Mouse (Mus musculus) ES-E14 (cell line): ENCODE measurements around the gene Ebf1. TPM values are rescaled to one million over a fixed set of nuclear protein-coding genes. Genes with fewer than 3 reads are reported as not detected.

Experiments
- DNase-seq: peaks from one replicate; pipeline ENCODE4 v3.0.0-alpha.2; 2013; ENCODE audit warnings: low read depth, low spot score
- H3K27ac ChIP-seq: 2 replicates; pipeline ENCODE4 v1.5.1; 2012; ENCODE audit warnings: low read depth, mild to moderate bottlenecking, low read length, moderate library complexity, mixed read lengths; ENCODE audit not compliant: poor library complexity, insufficient read depth, severe bottlenecking
- H3K36me3 ChIP-seq: 2 replicates; pipeline ENCODE4 v1.6.1; 2012; ENCODE audit warnings: mild to moderate bottlenecking, low read length, moderate library complexity, mixed read lengths; ENCODE audit not compliant: control insufficient read depth, poor library complexity, insufficient read depth, severe bottlenecking
- H3K4me1 ChIP-seq, 2 experiments: fragments of 150-350 bp in 1 of 2; sonication (generic) in 1 of 2; 2 replicates each; pipeline ENCODE4 v1.6.1; 2012; ENCODE audit warnings: low read length in 2 of 2, mild to moderate bottlenecking in 1 of 2, mixed read lengths in 1 of 2; ENCODE audit not compliant: control insufficient read depth in 2 of 2, insufficient read depth in 2 of 2, poor library complexity in 1 of 2
- H3K4me3 ChIP-seq, 2 experiments: fragments of 150-350 bp in 1 of 2; sonication (generic) in 1 of 2; 2 replicates each; pipeline ENCODE4 v1.5.1; 2012; ENCODE audit warnings: low read length in 2 of 2, low read depth in 1 of 2, mild to moderate bottlenecking in 1 of 2, mixed read lengths in 1 of 2; ENCODE audit not compliant: insufficient read depth in 1 of 2, poor library complexity in 1 of 2, severe bottlenecking in 1 of 2
- H3K9ac ChIP-seq: 2 replicates; pipeline ENCODE4 v1.6.1; 2012; ENCODE audit warnings: low read depth, mild to moderate bottlenecking, low read length, mixed read lengths; ENCODE audit not compliant: poor library complexity, insufficient read depth, severe bottlenecking
- H3K9me3 ChIP-seq: fragments of 150-350 bp; sonication (generic); 2 replicates; pipeline ENCODE4 v1.6.1; 2012; ENCODE audit warnings: low read depth, mild to moderate bottlenecking, low read length; ENCODE audit not compliant: control insufficient read depth, insufficient read depth
- CHD2 ChIP-seq: IDR thresholded peaks from 2 replicates; pipeline ENCODE4 v1.6.1; 2014; ENCODE audit warnings: mild to moderate bottlenecking, low read depth, low read length, inconsistent platforms
- HCFC1 ChIP-seq: IDR thresholded peaks from 2 replicates; pipeline ENCODE4 v1.6.1; 2012; ENCODE audit warnings: low read length, inconsistent platforms, borderline replicate concordance; ENCODE audit not compliant: insufficient read depth
- MAFK ChIP-seq: IDR thresholded peaks from 2 replicates; pipeline ENCODE4 v1.6.1; 2014; ENCODE audit warnings: mild to moderate bottlenecking, low read depth, low read length, inconsistent platforms; ENCODE audit not compliant: insufficient read depth
- ZC3H11A ChIP-seq: IDR thresholded peaks from 2 replicates; pipeline ENCODE4 v1.6.1; 2012; ENCODE audit warnings: low read depth, mild to moderate bottlenecking, inconsistent platforms, low read length, borderline replicate concordance
- ZNF384 ChIP-seq: IDR thresholded peaks from 2 replicates; pipeline ENCODE4 v1.6.1; 2012; ENCODE audit warnings: low read depth, low read length, inconsistent platforms
- in situ Hi-C, 2 experiments: fragments of 600-800 bp; cut with MboI; formaldehyde crosslinking; loops; one replicate each; pipeline ENCODE4 v1.15.1; 2025; ENCODE audit warnings: low sequenced_read_pairs in 2 of 2, inconsistent platforms in 1 of 2; ENCODE audit not compliant: unreplicated experiment in 2 of 2
- total RNA-seq: library from RNA; depleted of rRNA; stranded (reverse); fragments of 300-350 nt; gene quantifications from 2 replicates; pipeline ENCODE4 v1.2.3, GENCODE M21; 2012

The Ebf1 gene
- total RNA-seq, 1 experiment = 3.2 TPM

GRCm38 (mm10) chr11:44632064-44632968, 15.2 kb downstream of the Ebf1 start:
- H3K36me3 ChIP-seq = no peaks in the 10 kb centered on the region
- TF ChIP-seq ZNF384 (no peak), CHD2 (no peak)
- H3K4me1 ChIP-seq = no peaks in the 10 kb centered on the region
- H3K27ac ChIP-seq = no peak overlapping the region
- in situ Hi-C loops = no loop called here
- H3K9ac ChIP-seq = no peak overlapping the region
- no peaks in the 10 kb centered on the region for H3K9me3 ChIP-seq
- no peak for DNase-seq
- peak overlapping the region in 1 of 2 experiments; percentile 26; a peak in 2 of 4 replicates for H3K4me3 ChIP-seq

GRCm38 (mm10) chr11:44633001-44633693, 16.0 kb downstream of the Ebf1 start:
- DNase-seq = no peak
- no peaks in the 10 kb centered on the region for H3K4me1 ChIP-seq
- H3K4me3 ChIP-seq = no peak overlapping the region
- in situ Hi-C loops = no loop called here
- no peaks in the 10 kb centered on the region for H3K9me3 ChIP-seq
- H3K36me3 ChIP-seq = no peaks in the 10 kb centered on the region
- H3K27ac ChIP-seq = no peak overlapping the region
- TF ChIP-seq MAFK = no peak
- no peak for TF ChIP-seq HCFC1
- TF ChIP-seq ZC3H11A = no peak
- no peak for TF ChIP-seq CHD2
- no peak for TF ChIP-seq ZNF384
- H3K9ac ChIP-seq = no peak overlapping the region

DNA sequence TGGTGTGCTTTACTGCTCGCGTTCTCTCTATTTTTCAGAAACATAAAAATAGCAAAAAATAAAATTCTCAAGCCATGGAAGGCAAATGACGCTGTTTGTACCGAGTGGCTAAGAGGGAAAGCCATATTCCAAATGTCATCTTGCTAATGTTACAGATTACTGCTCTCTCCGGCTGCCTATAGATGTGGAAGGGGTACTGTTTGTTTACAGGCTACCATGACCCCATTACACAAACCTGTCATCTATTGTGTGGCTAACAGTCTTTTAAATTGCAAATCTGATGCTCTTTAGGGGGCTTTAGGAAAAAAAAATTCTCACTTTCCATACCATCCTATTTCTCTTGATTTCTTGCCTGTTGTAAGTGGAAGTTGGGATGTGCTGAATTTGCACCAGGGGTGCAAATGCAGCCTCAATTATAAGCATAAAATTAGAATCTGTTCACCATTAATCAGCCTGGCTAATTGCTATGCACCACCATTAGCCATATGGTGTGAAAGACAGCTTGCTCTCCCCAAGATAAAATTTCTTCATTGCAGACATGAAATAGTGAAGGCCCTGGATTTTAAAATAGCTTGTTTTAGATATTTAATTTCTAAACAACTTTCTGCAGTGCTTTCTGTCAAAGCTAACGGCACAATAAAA, 17.6 kb downstream of the Ebf1 start:
- TF ChIP-seq HCFC1 = no peak
- no peak for TF ChIP-seq ZC3H11A
- no peak for TF ChIP-seq CHD2
- TF ChIP-seq MAFK = no peak
- no peak for TF ChIP-seq ZNF384
- H3K4me3 ChIP-seq = no peak overlapping the region
- H3K36me3 ChIP-seq = no peaks in the 10 kb centered on the region
- H3K9ac ChIP-seq = no peak overlapping the region
- no peak for DNase-seq
- no peaks in the 10 kb centered on the region for H3K9me3 ChIP-seq
- no peaks in the 10 kb centered on the region for H3K4me1 ChIP-seq
- no peak overlapping the region for H3K27ac ChIP-seq
- in situ Hi-C loops = no loop called here

GRCm38 (mm10) chr11:44636241-44636640, 19.1 kb downstream of the Ebf1 start:
- TF ChIP-seq MAFK (no peak), ZC3H11A (no peak), ZNF384 (no peak), HCFC1 (no peak), CHD2 (no peak)
- Histone ChIP-seq H3K4me1 (no peaks in the 10 kb centered on the region), H3K4me3 (no peak overlapping the region), H3K27ac (no peak overlapping the region), H3K9ac (no peak overlapping the region), H3K36me3 (no peaks in the 10 kb centered on the region), H3K9me3 (no peaks in the 10 kb centered on the region)
- no peak for DNase-seq
- in situ Hi-C loops = no loop called here
